Mouse (Mus musculus) midbrain, postnatal 0 days (tissue): ENCODE measurements at regions not wholly inside any gene's neighbourhood (a gene's known extent, or its start where the extent isn't known, plus 50 kb on each side); places are given as distances from the start of the nearest gene placed in this dataset.

Source experiments
- ATAC-seq: fragments of 200-750 bp; cut with Nextera tagmentation; 2 replicates; pipeline ENCODE4 v1.8.0; 2017; ENCODE audit warnings: moderate number of reproducible peaks, mild to moderate bottlenecking, moderate TSS enrichment, moderate library complexity; ENCODE audit not compliant: low FRiP score
- DNase-seq: peaks from one replicate; pipeline ENCODE4 v3.0.0-alpha.2; 2015; ENCODE audit warnings: low spot score
- H3K27ac ChIP-seq: fragments of 300-500 bp; sonication (generic); 2 replicates; pipeline ENCODE4 v1.5.1; 2014; ENCODE audit warnings: low read depth, mild to moderate bottlenecking, low read length, mixed read lengths
- H3K27me3 ChIP-seq: fragments of 300-500 bp; sonication (generic); 2 replicates; pipeline ENCODE4 v1.6.1; 2014; ENCODE audit warnings: low read length, control low read depth, mixed read lengths; ENCODE audit not compliant: insufficient read depth
- H3K36me3 ChIP-seq: fragments of 300-500 bp; sonication (generic); 2 replicates; pipeline ENCODE4 v1.6.1; 2014; ENCODE audit warnings: low read length, control low read depth, mixed read lengths; ENCODE audit not compliant: insufficient read depth
- H3K4me1 ChIP-seq: fragments of 300-500 bp; sonication (generic); 2 replicates; pipeline ENCODE4 v1.6.1; 2014; ENCODE audit warnings: mild to moderate bottlenecking, control low read depth, antibody characterized with exemption, low read length, mixed read lengths; ENCODE audit not compliant: insufficient read depth
- H3K4me2 ChIP-seq: fragments of 300-500 bp; sonication (generic); 2 replicates; pipeline ENCODE4 v1.6.1; 2014; ENCODE audit warnings: low read depth, mild to moderate bottlenecking, low read length, mixed read lengths; ENCODE audit not compliant: poor library complexity, severe bottlenecking
- H3K4me3 ChIP-seq: fragments of 300-500 bp; sonication (generic); 2 replicates; pipeline ENCODE4 v1.5.1; 2014; ENCODE audit warnings: low read depth, mild to moderate bottlenecking, low read length, moderate library complexity
- H3K9ac ChIP-seq: fragments of 300-500 bp; sonication (generic); replicated peaks from 2 replicates; pipeline ENCODE4 v1.6.1; 2014; ENCODE audit warnings: mild to moderate bottlenecking, low read length, moderate library complexity, mixed read lengths; ENCODE audit not compliant: poor library complexity, severe bottlenecking
- H3K9me3 ChIP-seq: fragments of 300-500 bp; sonication (generic); 2 replicates; pipeline ENCODE4 v1.6.1; 2016; ENCODE audit warnings: low read length, control low read depth
- CTCF ChIP-seq: IDR thresholded peaks from 2 replicates; pipeline ENCODE4 v1.5.1; 2016; ENCODE audit warnings: antibody characterized with exemption, mild to moderate bottlenecking
- WGBS: fragments of 180-500 bp; shearing (Covaris S2); extraction: QIAGEN DNeasy Blood & Tissue Kit; methylation state at CpG from one replicate; pipeline ENCODE4 v1.1.7; 2014; 5-methylcytosine and 5-hydroxymethylcytosine counted together

DNA sequence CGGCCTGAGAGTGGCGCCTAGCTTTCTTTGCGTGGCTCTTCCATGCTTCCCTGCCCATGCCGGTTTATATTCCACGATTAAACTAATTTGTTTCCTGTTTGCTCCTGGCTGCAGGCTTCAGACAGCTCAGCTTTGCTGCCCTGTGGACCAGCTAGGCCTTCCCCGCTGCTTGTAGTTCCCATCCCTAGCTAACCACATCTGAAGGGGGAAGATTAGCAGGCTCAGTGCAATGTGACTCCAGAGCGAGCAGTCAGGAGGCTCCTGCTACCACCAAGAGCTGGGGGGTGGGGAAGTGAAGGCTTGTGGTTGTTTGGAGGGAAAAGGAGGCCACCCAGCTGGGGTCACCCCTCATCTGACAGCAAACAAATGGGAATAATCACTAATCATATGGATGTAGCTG lies 125.5 kb upstream of the Sall1 start:
- ATAC-seq, result no peak
- Histone ChIP-seq H3K4me3 (no peak overlapping the region), H3K4me1 (no peaks in the 10 kb centered on the region), H3K9me3 (no peaks in the 10 kb centered on the region), H3K9ac (no peak overlapping the region), H3K27me3 (no peaks in the 10 kb centered on the region), H3K27ac (no peak overlapping the region), H3K4me2 (no peak overlapping the region), H3K36me3 (no peaks in the 10 kb centered on the region)
- TF ChIP-seq CTCF, result no peak
- DNase-seq, result no peak
- WGBS, result 38% methylated on average over 7 of the region's 7 CpGs

- Histone ChIP-seq H3K4me1 (no peaks in the 10 kb centered on the region), H3K9ac (no peak overlapping the region), H3K4me2 (no peak overlapping the region), H3K36me3 (no peaks in the 10 kb centered on the region), H3K4me3 (no peak overlapping the region), H3K9me3 (no peaks in the 10 kb centered on the region), H3K27me3 (no peaks in the 10 kb centered on the region), H3K27ac (no peak overlapping the region)
- DNase-seq (no peak), ATAC-seq (no peak)
- 75% methylated on average over 4 of the region's 4 CpGs for WGBS
- TF ChIP-seq CTCF, result no peak
These were observed 123.1 kb upstream of the Sall1 start for GRCm38 (mm10) chr8:89167026-89167425.

GRCm38 (mm10) chr8:89156909-89157308 lies 112.9 kb upstream of the Sall1 start:
- no peak for ATAC-seq
- WGBS, result 97% methylated on average over 1 of the region's 1 CpGs

GRCm38 (mm10) chr8:89153605-89154004 lies 109.6 kb upstream of the Sall1 start:
- DNase-seq (no peak), ATAC-seq (no peak)
- 72% methylated on average over 3 of the region's 3 CpGs for WGBS

More at GRCm38 (mm10) chr8:89156909-89157308, 112.9 kb upstream of the Sall1 start:
- Histone ChIP-seq H3K9me3 (no peaks in the 10 kb centered on the region), H3K4me3 (no peak overlapping the region), H3K27ac (no peak overlapping the region), H3K36me3 (no peaks in the 10 kb centered on the region), H3K9ac (no peak overlapping the region), H3K4me1 (peaks cover 5% of the 10 kb centered on the region; the same call in 1 of the 2 replicates), H3K4me2 (no peak overlapping the region), H3K27me3 (no peaks in the 10 kb centered on the region)
- DNase-seq, result no peak
- no peak for TF ChIP-seq CTCF

DNA sequence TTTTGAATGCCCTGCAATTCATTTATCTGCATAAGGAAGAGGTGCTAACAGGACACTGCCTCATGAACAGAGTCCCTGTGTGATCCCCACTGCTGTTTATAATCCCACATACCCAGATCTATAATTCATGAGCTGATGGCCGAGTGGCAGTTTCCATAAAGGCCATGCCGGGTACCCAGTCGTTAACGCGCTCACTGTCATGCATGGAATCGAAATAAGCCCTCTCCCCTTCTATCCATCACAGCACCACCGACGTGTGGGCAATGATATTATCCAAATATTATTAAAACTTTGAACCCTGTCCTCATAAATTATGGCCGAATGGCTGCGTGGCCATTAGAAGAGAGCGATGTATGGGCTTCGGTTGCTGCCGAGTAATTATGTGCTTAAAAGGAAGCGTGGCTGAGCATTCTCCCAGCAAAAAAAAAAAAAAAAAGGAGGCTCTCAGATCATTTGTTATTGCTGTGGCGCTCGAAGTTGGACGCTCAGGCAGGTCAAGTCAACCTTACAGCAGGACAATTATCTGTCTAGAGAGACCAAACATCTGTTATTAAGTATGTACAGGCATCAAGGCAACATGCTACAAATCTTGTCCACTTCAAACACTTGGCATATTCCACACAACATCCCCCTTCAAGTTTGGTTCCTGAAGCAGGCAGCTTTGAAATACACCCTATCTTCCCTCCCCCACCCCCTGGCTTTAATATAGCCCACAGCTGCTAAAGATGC lies 109.1 kb upstream of the Sall1 start:
- no peak for ATAC-seq
- no peak for TF ChIP-seq CTCF
- H3K4me1 ChIP-seq, result peaks cover 5% of the 10 kb centered on the region; the same call in 1 of the 2 replicates
- H3K9ac ChIP-seq, result no peak overlapping the region
- no peaks in the 10 kb centered on the region for H3K36me3 ChIP-seq
- no peak overlapping the region for H3K4me3 ChIP-seq
- no peaks in the 10 kb centered on the region for H3K9me3 ChIP-seq
- 23% methylated on average over 17 of the region's 17 CpGs for WGBS
- no peak for DNase-seq
- no peak overlapping the region for H3K27ac ChIP-seq
- no peaks in the 10 kb centered on the region for H3K27me3 ChIP-seq
- H3K4me2 ChIP-seq, result no peak overlapping the region

More at GRCm38 (mm10) chr8:89153605-89154004, 109.6 kb upstream of the Sall1 start:
- no peak for TF ChIP-seq CTCF
- H3K36me3 ChIP-seq, result no peaks in the 10 kb centered on the region
- no peaks in the 10 kb centered on the region for H3K27me3 ChIP-seq
- no peak overlapping the region for H3K4me2 ChIP-seq
- no peak overlapping the region for H3K9ac ChIP-seq
- H3K4me1 ChIP-seq, result peaks cover 5% of the 10 kb centered on the region; the same call in 1 of the 2 replicates
- no peaks in the 10 kb centered on the region for H3K9me3 ChIP-seq
- no peak overlapping the region for H3K27ac ChIP-seq
- no peak overlapping the region for H3K4me3 ChIP-seq

- no peak overlapping the region for H3K4me2 ChIP-seq
- no peaks in the 10 kb centered on the region for H3K27me3 ChIP-seq
- DNase-seq (no peak), ATAC-seq (no peak)
- H3K4me3 ChIP-seq, result no peak overlapping the region
- H3K4me1 ChIP-seq, result peaks cover 5% of the 10 kb centered on the region; the same call in 1 of the 2 replicates
- H3K9ac ChIP-seq, result no peak overlapping the region
- H3K27ac ChIP-seq, result no peak overlapping the region
- no peaks in the 10 kb centered on the region for H3K9me3 ChIP-seq
- H3K36me3 ChIP-seq, result no peaks in the 10 kb centered on the region
- no peak for TF ChIP-seq CTCF
- 58% methylated on average over 8 of the region's 8 CpGs for WGBS
These were observed 108.4 kb upstream of the Sall1 start for GRCm38 (mm10) chr8:89152331-89152730.
